Comparison of ENCODE assay signal across 1 mouse cellular context in the genomic region with DNA sequence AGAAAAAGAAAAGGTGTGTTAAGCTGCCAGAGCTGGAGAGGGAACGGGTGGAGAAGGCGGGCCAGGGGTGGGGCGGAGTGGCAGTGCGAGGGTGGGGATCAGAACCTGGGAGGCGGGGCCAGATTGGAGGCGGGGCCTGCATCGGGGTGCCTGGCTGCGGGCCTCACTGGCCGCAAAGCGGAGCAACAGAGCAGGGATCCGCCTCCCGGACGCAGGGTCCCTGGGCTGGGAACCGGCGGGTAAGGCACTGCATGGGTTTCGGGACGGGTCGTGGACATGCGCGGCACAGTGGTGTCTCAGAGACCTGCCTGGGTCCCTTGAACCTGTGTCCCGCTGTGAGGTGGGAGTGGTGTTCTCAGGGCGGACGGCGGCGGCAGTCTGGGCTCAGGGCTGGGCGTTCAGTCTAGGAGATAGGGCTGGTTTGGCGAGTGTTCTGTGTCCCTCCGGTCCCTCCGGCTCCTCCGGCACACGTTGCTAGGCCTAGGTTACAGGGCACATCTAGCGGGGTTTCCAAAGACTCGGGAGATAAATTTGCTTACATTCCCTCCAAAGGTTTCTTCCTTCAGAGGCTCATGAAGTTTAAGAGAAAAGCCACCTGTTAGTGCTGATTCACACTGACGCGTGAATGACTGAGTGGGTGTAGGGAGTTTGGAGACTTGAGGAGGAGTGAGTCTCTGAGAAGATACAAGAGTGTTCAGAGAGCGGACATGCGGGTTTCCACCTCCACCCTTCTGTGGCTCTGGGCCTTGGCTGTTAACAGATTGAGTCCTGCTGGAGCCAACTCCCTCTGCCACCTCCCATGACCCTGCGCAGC.
A peak's percentile ranks its signal among the peaks of the same experiment; 100 is the strongest.
TF ChIP-seq lines count a peak whose summit lies in the region.

Sh3bp2 (plus strand) TSS at position 176 of the 814 bp plus-strand sequence.

TF ChIP-seq in MEL, 35 proteins besides CTCF, POLR2A, EP300 and RAD21 (continued from another document):
- TF ChIP-seq BHLHE40 (IDR thresholded peaks at IDR 0.05; ENCODE audit: borderline replicate concordance, low read depth, low read length) = no peak
- TF ChIP-seq ZNF384 (IDR thresholded peaks at IDR 0.05; ENCODE audit: low read depth, low read length) = 0 out of 2 replicates have a peak, but pooled peaks have one; percentile 28
- TF ChIP-seq MXI1 (IDR thresholded peaks at IDR 0.05; ENCODE audit: low read depth, low read length) = peak; percentile 79
- peak; percentile 43; the same call in 1 of the 2 replicates for TF ChIP-seq RCOR1 (IDR thresholded peaks at IDR 0.05; ENCODE audit: low read depth, low read length)
- TF ChIP-seq JUND (IDR thresholded peaks at IDR 0.05; ENCODE audit: low read depth, low read length) = no peak
- TF ChIP-seq ELF1 (IDR thresholded peaks at IDR 0.05; ENCODE audit: low read depth, low read length) = peak; percentile 28
- 0 out of 2 replicates have a peak, but pooled peaks have one; percentile 38 for TF ChIP-seq TCF12 (IDR thresholded peaks at IDR 0.05; ENCODE audit: low read depth, low read length)
- TF ChIP-seq ETS1 (IDR thresholded peaks at IDR 0.05; ENCODE audit: low read depth, low read length) = 0 out of 2 replicates have a peak, but pooled peaks have one; percentile 16
